Mouse (Mus musculus) olfactory bulb, adult 2 months (tissue): ENCODE results near the gene Gm28308. TPM values are rescaled to one million over a fixed set of nuclear protein-coding genes. Genes with fewer than 3 reads are reported as not detected.

Experiments used
- H3K27ac ChIP-seq: fragments of 200-500 bp; 2 replicates; pipeline ENCODE4 v1.5.1; 2012; ENCODE audit warnings: low read depth, low read length; ENCODE audit not compliant: insufficient read depth
- H3K4me1 ChIP-seq: fragments of 200-500 bp; 2 replicates; pipeline ENCODE4 v1.6.1; 2012; ENCODE audit warnings: low read length; ENCODE audit not compliant: control insufficient read depth, insufficient read depth
- H3K4me3 ChIP-seq: fragments of 200-500 bp; 2 replicates; pipeline ENCODE4 v1.5.1; 2012; ENCODE audit warnings: mild to moderate bottlenecking, low read depth, low read length, moderate library complexity; ENCODE audit not compliant: insufficient read depth
- CTCF ChIP-seq: fragments of 200-500 bp; IDR thresholded peaks from 2 replicates; pipeline ENCODE4 v1.5.1; 2012; ENCODE audit warnings: low read depth, mild to moderate bottlenecking, low read length, moderate library complexity; ENCODE audit not compliant: insufficient read depth
- POLR2A ChIP-seq: fragments of 200-500 bp; IDR thresholded peaks from 2 replicates; pipeline ENCODE4 v1.6.1; 2012; ENCODE audit warnings: mild to moderate bottlenecking, low read depth, low read length, moderate library complexity; ENCODE audit not compliant: insufficient read depth
- WGBS: fragments of 180-500 bp; shearing (Covaris S2); methylation state at CpG from one replicate; pipeline ENCODE4 v1.1.7; 2018; 5-methylcytosine and 5-hydroxymethylcytosine counted together
- polyA plus RNA-seq: library from polyadenylated mRNA; stranded (reverse); fragments of >200 nt; gene quantifications from 2 replicates; pipeline ENCODE4 v1.2.4, GENCODE M21; 2012; ENCODE audit warnings: low replicate concordance; ENCODE audit not compliant: missing spikeins, insufficient read depth, insufficient read length

The Gm28308 gene
- polyA plus RNA-seq, 1 experiment: not detected

DNA sequence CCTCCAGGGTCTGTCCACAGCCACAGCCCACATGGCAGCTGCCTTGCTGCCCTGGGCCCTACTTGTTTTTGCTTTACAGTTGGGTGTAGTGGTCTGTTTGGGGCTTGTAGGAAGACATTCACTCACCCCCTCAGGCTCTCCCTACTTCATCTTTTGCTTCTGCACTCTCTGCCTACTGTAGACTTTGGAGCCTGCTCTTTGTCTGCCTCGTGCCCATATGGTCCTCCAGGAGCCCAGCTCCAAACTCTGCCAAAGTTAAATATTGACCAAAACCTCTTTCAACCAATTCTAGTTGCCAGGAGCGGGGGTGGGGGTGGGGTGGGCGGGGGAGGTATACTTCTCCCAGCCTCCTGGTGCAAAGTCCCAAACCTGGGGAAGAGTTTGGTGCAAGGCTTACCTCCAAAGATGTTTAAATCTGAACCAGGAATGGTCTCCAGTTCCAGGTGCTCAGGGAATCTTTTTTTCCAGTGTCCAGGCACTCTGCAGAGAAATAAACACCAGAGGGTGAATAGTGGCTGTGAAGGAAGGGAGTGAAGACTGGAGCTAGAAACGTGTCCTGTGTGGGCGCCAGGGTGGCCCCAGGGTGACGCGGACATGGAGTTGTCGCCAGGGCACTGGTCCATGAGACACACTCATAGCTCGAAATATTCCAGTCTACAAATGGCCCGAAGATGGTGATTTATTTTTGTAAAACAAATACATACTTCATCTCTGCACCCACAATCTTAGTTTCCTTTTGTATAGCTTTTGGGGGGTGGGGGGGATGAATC is 29.6 kb downstream of the Gm28308 start:
- no peak overlapping the region for H3K27ac ChIP-seq
- no peak overlapping the region for H3K4me3 ChIP-seq
- H3K4me1 ChIP-seq: no peaks in the 10 kb centered on the region
- 7% methylated on average over 10 of the region's 10 CpGs for WGBS
- TF ChIP-seq POLR2A (no peak), CTCF (no peak)

DNA sequence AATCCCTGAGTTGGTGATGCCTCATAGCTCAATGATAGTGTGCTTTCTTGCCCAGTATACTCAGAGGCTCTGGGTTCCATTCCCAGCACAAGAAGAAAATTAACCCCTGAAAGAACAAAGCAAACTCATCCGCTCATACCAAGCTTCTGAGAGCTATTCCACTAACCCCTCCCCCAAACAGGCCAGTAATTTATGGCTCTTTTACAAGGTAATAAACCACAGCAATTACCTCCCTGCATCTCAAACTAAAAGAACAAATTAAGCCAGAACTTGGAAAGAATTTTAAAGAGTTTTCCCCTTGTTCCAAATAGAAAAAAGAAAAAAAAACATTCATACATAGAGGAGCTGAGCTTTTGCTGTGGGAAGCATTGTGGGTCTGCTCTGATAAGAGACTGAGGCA is 30.3 kb downstream of the Gm28308 start:
- Histone ChIP-seq H3K27ac (no peak overlapping the region), H3K4me3 (no peak overlapping the region), H3K4me1 (no peaks in the 10 kb centered on the region)
- no peak for TF ChIP-seq CTCF
- no peak for TF ChIP-seq POLR2A
- WGBS: 21% methylated on average over 1 of the region's 1 CpGs

DNA sequence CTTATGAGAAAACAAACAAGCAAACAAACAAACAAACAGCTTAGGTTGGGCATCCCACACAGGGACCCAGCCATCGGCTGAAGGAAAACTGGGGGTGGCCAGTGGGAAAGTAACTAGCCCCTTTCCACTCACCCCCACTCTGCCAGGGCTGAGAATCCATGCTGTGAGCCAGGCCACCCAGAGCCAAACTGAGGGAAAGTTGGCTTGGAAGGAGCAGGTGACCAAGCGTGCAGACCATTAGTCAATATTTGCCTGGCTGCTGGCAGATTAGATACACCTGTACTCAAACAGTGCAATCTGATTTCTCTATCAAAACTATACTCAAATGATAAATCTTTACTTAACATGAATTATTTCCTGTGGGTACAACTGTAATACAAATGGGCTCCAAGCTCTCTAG is 31.1 kb downstream of the Gm28308 start:
- WGBS: 21% methylated on average over 2 of the region's 2 CpGs
- TF ChIP-seq POLR2A: no peak
- no peak for TF ChIP-seq CTCF
- Histone ChIP-seq H3K4me3 (no peak overlapping the region), H3K27ac (no peak overlapping the region), H3K4me1 (no peaks in the 10 kb centered on the region)

DNA sequence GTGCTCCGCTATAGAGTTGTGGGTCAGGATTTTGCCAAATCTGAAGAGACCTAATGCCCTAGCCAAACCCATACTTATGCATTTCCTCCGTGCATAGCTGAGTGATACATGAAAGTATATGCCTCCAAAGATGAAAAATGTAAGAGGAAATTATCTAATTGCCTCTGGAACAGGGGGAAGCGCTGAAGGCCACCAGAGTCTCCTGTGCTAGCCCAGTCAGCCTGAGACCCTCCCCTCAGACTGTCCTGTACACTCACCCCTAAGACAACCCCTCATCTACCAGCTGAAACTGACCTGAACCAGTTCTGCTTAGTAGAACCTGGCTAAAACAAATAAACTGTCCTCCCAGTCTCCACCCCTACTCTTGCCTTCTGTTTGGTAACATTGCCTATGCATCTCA is 32.4 kb downstream of the Gm28308 start:
- no peaks in the 10 kb centered on the region for H3K4me1 ChIP-seq
- no peak overlapping the region for H3K27ac ChIP-seq
- TF ChIP-seq CTCF (no peak), POLR2A (no peak)

DNA sequence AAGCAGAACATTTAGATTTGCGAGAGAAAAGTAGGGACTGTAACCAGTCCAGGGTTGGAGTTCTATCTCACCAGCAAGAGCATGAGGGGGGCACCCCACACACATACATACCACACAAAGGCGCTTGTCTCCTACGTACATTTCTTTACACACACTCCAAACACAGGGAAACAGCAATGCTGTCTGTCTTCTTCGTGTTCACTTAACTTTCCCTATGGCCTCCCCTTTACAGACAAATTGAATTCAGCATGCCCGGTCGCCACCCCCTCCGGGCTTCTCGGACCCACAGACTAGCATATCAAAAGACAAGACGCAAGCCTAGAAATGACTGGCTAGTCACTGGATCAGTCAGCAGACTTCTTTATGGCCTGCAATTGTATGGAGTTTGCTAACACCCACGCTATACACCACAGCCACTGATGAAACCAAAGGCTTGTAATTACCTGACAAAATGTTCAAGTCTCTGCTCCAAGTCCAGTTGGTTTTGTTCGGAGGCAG is 32.9 kb downstream of the Gm28308 start:
- Histone ChIP-seq H3K27ac (no peak overlapping the region), H3K4me3 (no peak overlapping the region), H3K4me1 (no peaks in the 10 kb centered on the region)
- TF ChIP-seq POLR2A: no peak
- TF ChIP-seq CTCF: no peak
- WGBS: 4% methylated on average over 11 of the region's 11 CpGs

More for the DNA sequence above, 32.4 kb downstream of the Gm28308 start:
- H3K4me3 ChIP-seq: no peak overlapping the region
- WGBS: 6% methylated on average over 3 of the region's 3 CpGs

DNA sequence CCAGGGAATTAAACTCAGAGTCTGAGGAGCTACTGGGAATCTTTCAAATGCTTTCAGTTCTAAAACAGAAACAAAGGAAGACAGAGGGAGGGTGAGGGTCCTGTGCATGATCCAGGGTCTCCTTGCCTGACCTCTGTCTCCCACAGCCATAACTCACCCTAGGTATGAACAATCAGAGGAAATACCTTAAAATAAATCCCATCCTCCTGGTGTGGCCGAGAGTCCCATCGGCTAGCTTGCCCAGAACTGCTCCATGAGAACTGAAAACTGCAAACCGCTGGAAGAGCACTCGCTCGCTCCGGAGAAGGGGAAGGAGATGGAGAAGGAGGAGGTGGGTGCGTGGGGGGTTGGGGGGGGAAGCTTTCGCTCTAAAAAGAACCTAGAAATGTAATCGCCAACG is 33.4 kb downstream of the Gm28308 start:
- TF ChIP-seq CTCF: no peak
- no peak for TF ChIP-seq POLR2A
- Histone ChIP-seq H3K4me3 (no peak overlapping the region), H3K27ac (no peak overlapping the region), H3K4me1 (no peaks in the 10 kb centered on the region)
- WGBS: 3% methylated on average over 10 of the region's 10 CpGs

DNA sequence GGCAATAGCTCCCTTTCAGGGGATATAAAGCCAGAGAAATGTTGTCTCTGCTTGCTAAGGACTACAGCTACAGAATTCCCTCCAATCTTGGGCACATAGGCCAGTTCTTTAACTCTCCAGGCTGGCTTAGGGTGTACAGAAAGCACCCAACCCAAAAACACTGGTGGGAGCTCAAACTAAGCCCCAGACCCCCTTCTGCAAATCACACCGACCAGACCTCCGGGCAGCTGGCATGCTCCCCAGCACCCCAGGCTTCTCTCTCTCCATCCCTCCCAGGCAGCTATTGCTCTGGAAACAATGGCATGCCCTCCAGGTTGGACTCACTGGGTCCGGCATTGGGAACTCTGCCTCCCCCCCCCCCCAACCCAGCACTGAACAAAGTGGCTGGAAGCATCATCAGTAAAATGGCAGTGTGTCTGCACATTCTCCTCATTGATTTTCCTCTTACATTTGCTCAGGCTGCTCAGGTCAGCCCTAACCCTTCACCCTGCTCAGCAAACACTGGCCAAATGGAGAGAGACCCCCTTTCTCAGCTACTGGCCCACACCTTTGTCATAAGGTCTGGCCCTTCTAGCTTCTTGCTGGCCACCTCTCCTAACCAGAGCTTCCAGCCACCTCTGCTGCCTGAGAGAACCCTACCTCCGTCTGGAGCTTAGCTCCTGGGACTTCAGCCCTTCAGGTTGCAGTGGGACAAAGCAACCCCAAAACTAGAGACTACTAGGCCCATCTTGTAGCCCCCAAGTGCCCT is 34.0 kb downstream of the Gm28308 start:
- 0% methylated on average over 4 of the region's 4 CpGs for WGBS
- TF ChIP-seq CTCF: no peak
- TF ChIP-seq POLR2A: no peak
- no peak overlapping the region for H3K4me3 ChIP-seq

DNA sequence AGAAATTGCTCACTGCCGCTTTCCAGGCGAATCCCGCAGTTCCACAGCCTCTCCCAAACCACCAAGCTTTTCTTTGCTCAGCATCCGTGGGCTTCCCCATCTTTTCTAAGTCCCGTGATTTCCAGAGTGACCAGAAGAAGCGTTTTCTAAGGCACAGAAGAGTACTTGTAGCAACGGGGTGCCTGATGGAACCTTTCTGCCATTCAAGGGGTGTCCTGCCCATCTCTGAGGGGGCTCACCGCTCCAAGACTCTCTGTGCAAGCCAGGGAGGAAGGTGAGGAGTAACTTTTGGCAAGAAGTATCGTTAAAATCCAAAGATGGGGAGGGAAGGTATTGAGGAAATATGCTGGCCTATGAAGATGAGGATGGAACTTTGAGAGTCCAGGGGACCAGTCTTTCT is 35.3 kb downstream of the Gm28308 start:
- Histone ChIP-seq H3K27ac (no peak overlapping the region), H3K4me1 (no peaks in the 10 kb centered on the region)
- WGBS: 5% methylated on average over 9 of the region's 9 CpGs

More for the DNA sequence above, 34.0 kb downstream of the Gm28308 start:
- no peaks in the 10 kb centered on the region for H3K4me1 ChIP-seq
- no peak overlapping the region for H3K27ac ChIP-seq

DNA sequence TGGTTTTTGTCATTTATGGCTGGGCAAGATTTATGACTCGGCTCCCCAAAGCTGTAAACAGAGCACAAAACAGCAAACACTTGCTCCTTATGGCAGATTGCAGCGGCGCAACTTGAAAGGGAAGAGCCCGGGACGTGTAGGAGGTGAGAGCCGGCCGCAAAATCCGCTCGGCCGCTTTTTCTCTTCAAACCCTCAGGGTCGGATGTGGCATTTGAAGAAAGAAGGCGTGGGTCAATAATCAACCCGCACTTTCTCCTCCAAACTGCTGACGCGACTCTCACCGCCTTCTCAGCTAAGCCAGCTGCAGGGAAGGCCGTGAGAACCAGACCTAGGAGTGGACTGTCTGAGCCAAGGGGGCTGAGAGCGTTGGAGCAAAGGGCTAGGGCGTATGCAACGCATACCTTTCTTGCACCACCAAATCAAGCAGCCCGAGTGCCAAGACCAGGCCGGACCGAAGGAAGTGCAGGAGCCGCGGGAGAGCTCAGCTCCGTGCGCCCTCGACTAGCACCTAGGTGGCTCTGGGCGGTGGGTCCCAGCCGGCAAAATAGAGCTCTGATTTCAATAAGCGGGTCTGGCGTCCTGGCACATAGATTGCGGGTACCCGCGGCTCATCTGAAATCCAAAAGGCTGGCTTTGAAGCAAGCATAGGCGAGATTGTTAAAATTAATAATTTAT is 35.9 kb downstream of the Gm28308 start, which contains the start of gene 5730596B20Rik:
5730596B20Rik (plus strand) TSS at position 438 of the 675 bp plus-strand sequence.
- no peak for TF ChIP-seq POLR2A
- no peak for TF ChIP-seq CTCF
- Histone ChIP-seq H3K27ac (no peak within 1 kb of the TSS), H3K4me1 (peaks cover 3% of the 10 kb centered on the region; the same call in 1 of the 2 replicates), H3K4me3 (no peak within 1 kb of the TSS)
- WGBS: 3% methylated on average over 36 of the region's 36 CpGs

More for the DNA sequence above, 35.3 kb downstream of the Gm28308 start:
- H3K4me3 ChIP-seq: no peak overlapping the region
- TF ChIP-seq CTCF: no peak
- TF ChIP-seq POLR2A: no peak
